Comparison of ENCODE assay signal across 8 mouse cellular contexts in genomic region chr11:98907063-98907436, GRCm38 (mm10). TPM values are rescaled to one million over a fixed set of nuclear protein-coding genes. Genes with fewer than 3 reads are reported as not detected.
DNase-seq lines count a peak whose midpoint lies in the region; ATAC-seq and TF ChIP-seq lines count a peak whose summit lies in the region.

No protein-coding gene starts in this region.

- H3K9me3 ChIP-seq in heart, embryonic 15.5 days (replicated peaks): no peaks in the 10 kb centered on the region
- H3K9me3 ChIP-seq in MEL (replicated peaks; ENCODE audit: insufficient read depth, low read length): no peaks in the 10 kb centered on the region
- no peaks in the 10 kb centered on the region for H3K9me3 ChIP-seq in hindbrain, embryonic 12.5 days (replicated peaks)
- no peaks in the 10 kb centered on the region for H3K9me3 ChIP-seq in midbrain, embryonic 11.5 days (ENCODE audit: control insufficient read depth, low read length)

- DNase-seq in heart, postnatal 36 days: no peak
- DNase-seq in MEL (ENCODE audit: low read depth, low spot score): no peak
- DNase-seq in midbrain, embryonic 11.5 days (ENCODE audit: low spot score, missing footprints): no peak
- no peak for DNase-seq in ovary, postnatal 10 days (ENCODE audit: low spot score)
- no peak for DNase-seq in natural killer cell, adult 2 months (ENCODE audit: low spot score in 2 of 2)
- DNase-seq in adrenal gland, postnatal 10 days: no peak

- peak overlapping the region; percentile 10; the same call in 1 of the 2 replicates for H3K27ac ChIP-seq in heart, embryonic 15.5 days
- H3K27ac ChIP-seq in MEL (ENCODE audit: control insufficient read depth, low read depth, low read length): peak overlapping the region; percentile 84
- H3K27ac ChIP-seq in hindbrain, embryonic 12.5 days: no peak overlapping the region
- H3K27ac ChIP-seq in midbrain, embryonic 11.5 days (ENCODE audit: low read depth, low read length): no peak overlapping the region

- intact Hi-C loops in heart, postnatal 36 days (cut with DNase I): loop anchor here (2.0 kb wide), 1 partner anchor 116 kb away; no protein-coding TSS in a partner anchor

- TF ChIP-seq POLR2A in MEL (IDR thresholded peaks at IDR 0.05; ENCODE audit: control insufficient read depth in 1 of 2, insufficient read depth in 1 of 2, low read depth in 1 of 2, low read length in 2 of 2, poor library complexity in 1 of 2): no peak

- peak in 1 of 2 experiments; percentile 45; a peak in 1 of 4 replicates for TF ChIP-seq EP300 in MEL (IDR thresholded peaks at IDR 0.05; ENCODE audit: low read depth in 1 of 2, low read length in 2 of 2)

- no peak overlapping the region for H3K9ac ChIP-seq in heart, embryonic 15.5 days
- H3K9ac ChIP-seq in MEL (ENCODE audit: control insufficient read depth, low read depth, low read length, poor library complexity, severe bottlenecking): peak overlapping the region; percentile 39
- H3K9ac ChIP-seq in hindbrain, embryonic 12.5 days: no peak overlapping the region
- no peak overlapping the region for H3K9ac ChIP-seq in midbrain, embryonic 11.5 days (ENCODE audit: low read length)

- H3K4me1 ChIP-seq in heart, embryonic 15.5 days (replicated peaks): peaks cover 59% of the 10 kb centered on the region
- peaks cover 37 to 71% of the 10 kb centered on the region in 2 experiments for H3K4me1 ChIP-seq in MEL (ENCODE audit: control insufficient read depth in 1 of 2, insufficient read depth in 2 of 2, low read length in 2 of 2)
- H3K4me1 ChIP-seq in hindbrain, embryonic 12.5 days: peaks cover 32% of the 10 kb centered on the region
- H3K4me1 ChIP-seq in midbrain, embryonic 11.5 days (ENCODE audit: control insufficient read depth, insufficient read depth, low read length): peaks cover 31% of the 10 kb centered on the region

- no peaks in the 10 kb centered on the region for H3K27me3 ChIP-seq in heart, embryonic 15.5 days
- H3K27me3 ChIP-seq in MEL (ENCODE audit: control insufficient read depth in 1 of 2, insufficient read depth in 2 of 2, low read length in 2 of 2): no peaks in the 10 kb centered on the region
- no peaks in the 10 kb centered on the region for H3K27me3 ChIP-seq in hindbrain, embryonic 12.5 days
- no peaks in the 10 kb centered on the region for H3K27me3 ChIP-seq in midbrain, embryonic 11.5 days (ENCODE audit: control insufficient read depth, insufficient read depth, low read length)

- no peak for TF ChIP-seq CTCF in MEL (IDR thresholded peaks at IDR 0.05 in 2 of 3, conservative IDR thresholded peaks at IDR 0.05 in 1 of 3; ENCODE audit: control insufficient read depth in 1 of 3, insufficient read depth in 1 of 3, low read depth in 2 of 3, low read length in 3 of 3, poor library complexity in 1 of 3, severe bottlenecking in 1 of 3)

- peaks cover 31% of the 10 kb centered on the region for H3K79me2 ChIP-seq in MEL (ENCODE audit: control insufficient read depth, insufficient read depth, low read length, poor library complexity)

- ATAC-seq in heart, embryonic 15.5 days (replicated peaks; ENCODE audit: insufficient number of reproducible peaks, insufficient read depth, low FRiP score, low read depth): no peak
- ATAC-seq in hindbrain, embryonic 12.5 days (ENCODE audit: low FRiP score): no peak; the same call in 1 of the 2 replicates
- no peak for ATAC-seq in midbrain, embryonic 11.5 days (ENCODE audit: low FRiP score)

- peaks cover 5% of the 10 kb centered on the region; the same call in 1 of the 2 replicates for H3K36me3 ChIP-seq in heart, embryonic 15.5 days
- H3K36me3 ChIP-seq in MEL (ENCODE audit: control insufficient read depth in 1 of 2, insufficient read depth in 2 of 2, low read length in 2 of 2): peaks cover 9 to 67% of the 10 kb centered on the region in 2 experiments; a peak in 3 of 4 replicates
- peaks cover 11% of the 10 kb centered on the region for H3K36me3 ChIP-seq in hindbrain, embryonic 12.5 days
- H3K36me3 ChIP-seq in midbrain, embryonic 11.5 days (ENCODE audit: control insufficient read depth, insufficient read depth, low read length): peaks cover 7% of the 10 kb centered on the region

- WGBS in heart, embryonic 15.5 days: 51% methylated on average over 5 of the region's 5 CpGs
- 56% methylated on average over 5 of the region's 5 CpGs for WGBS in hindbrain, embryonic 12.5 days
- 59% methylated on average over 5 of the region's 5 CpGs for WGBS in midbrain, embryonic 11.5 days

- peak overlapping the region; percentile 98 for H3K4me2 ChIP-seq in heart, embryonic 15.5 days
- H3K4me2 ChIP-seq in hindbrain, embryonic 12.5 days (replicated peaks): peak overlapping the region; percentile 97
- peak overlapping the region; percentile 42 for H3K4me2 ChIP-seq in midbrain, embryonic 11.5 days

- TF ChIP-seq RAD21 in MEL (IDR thresholded peaks at IDR 0.05; ENCODE audit: low read depth, low read length): no peak

- peak overlapping the region; percentile 66 for H3K4me3 ChIP-seq in heart, embryonic 15.5 days
- H3K4me3 ChIP-seq in MEL (ENCODE audit: control insufficient read depth in 1 of 2, insufficient read depth in 1 of 2, low read depth in 2 of 2, low read length in 2 of 2): peak overlapping the region; percentile 7 to 17; a peak in 3 of 4 replicates
- H3K4me3 ChIP-seq in hindbrain, embryonic 12.5 days: peak overlapping the region; percentile 20
- H3K4me3 ChIP-seq in midbrain, embryonic 11.5 days (ENCODE audit: low read depth, low read length): peak overlapping the region; percentile 14; the same call in 1 of the 2 replicates

TF ChIP-seq in MEL, 35 proteins besides CTCF, POLR2A, EP300 and RAD21:
- TF ChIP-seq MYB (IDR thresholded peaks at IDR 0.05; ENCODE audit: low read depth, low read length) (peak; percentile 58; the same call in 1 of the 2 replicates), ZNF384 (IDR thresholded peaks at IDR 0.05; ENCODE audit: low read depth, low read length) (no peak), NRF1 (IDR thresholded peaks at IDR 0.05; ENCODE audit: insufficient read depth, low read depth, low read length, poor library complexity, severe bottlenecking) (peak; percentile 73), TBP (IDR thresholded peaks at IDR 0.05; ENCODE audit: low read depth, low read length) (no peak), ZMIZ1 (IDR thresholded peaks at IDR 0.05; ENCODE audit: low read depth, low read length) (peak; percentile 34), MYC (IDR thresholded peaks at IDR 0.05; ENCODE audit: low read depth, low read length) (no peak)

RNA-seq across cellular contexts. Expression of gene Cdc6, which starts 0.6 kb away (rescaled TPM):
- polyA plus RNA-seq in heart, embryonic 15.5 days (2015; fragmentation: Nextera tagmentation; extraction: Ambion mirVana): 14.2 and 20.4 TPM in 2 replicates
- under 1 TPM; 0.14 to 0.49 TPM for total RNA-seq in heart, postnatal 36 days (2021)
- 83.4 and 104 TPM in 2 replicates for total RNA-seq in MEL (2012; rRNA removed)
- 10 to 100 TPM; 56.9 to 69.4 TPM for polyA plus RNA-seq in MEL (2012; ENCODE audit: insufficient read depth in 1 of 2, insufficient read length in 2 of 2, low read depth in 1 of 2, low replicate concordance in 2 of 2, missing spikeins in 1 of 2)
- polyA plus RNA-seq in hindbrain, embryonic 12.5 days (2016; fragmentation: Nextera tagmentation; extraction: Ambion mirVana): 19.0 and 20.2 TPM in 2 replicates
- polyA plus RNA-seq in midbrain, embryonic 11.5 days (2014; fragmentation: Nextera tagmentation; extraction: Ambion mirVana): 44.3 and 45.0 TPM in 2 replicates
- total RNA-seq in adrenal gland, postnatal 10 days (2021): 1 to 10 TPM; 3.8 to 6.5 TPM

RNA-seq across cellular contexts. Expression of gene Rara, which starts 20.6 kb away (rescaled TPM):
- polyA plus RNA-seq in heart, embryonic 15.5 days (2015; fragmentation: Nextera tagmentation; extraction: Ambion mirVana): 26.2 and 31.0 TPM in 2 replicates
- total RNA-seq in heart, postnatal 36 days (2021): 10 to 100 TPM; 10.5 to 13.6 TPM
- total RNA-seq in MEL (2012; rRNA removed): 9.8 and 12.1 TPM in 2 replicates
- 10 to 100 TPM in 1 of 2 experiments, not detected in 1; 13.7 TPM for polyA plus RNA-seq in MEL (2012; ENCODE audit: insufficient read depth in 1 of 2, insufficient read length in 2 of 2, low read depth in 1 of 2, low replicate concordance in 2 of 2, missing spikeins in 1 of 2)
- polyA plus RNA-seq in hindbrain, embryonic 12.5 days (2016; fragmentation: Nextera tagmentation; extraction: Ambion mirVana): 38.6 and 46.9 TPM in 2 replicates
- polyA plus RNA-seq in midbrain, embryonic 11.5 days (2014; fragmentation: Nextera tagmentation; extraction: Ambion mirVana): 13.2 and 14.8 TPM in 2 replicates
- total RNA-seq in adrenal gland, postnatal 10 days (2021): 10 to 100 TPM; 26.2 to 34.7 TPM

RNA-seq across cellular contexts. Expression of gene Wipf2, which starts 43.6 kb away (rescaled TPM):
- 2.2 and 2.8 TPM in 2 replicates for polyA plus RNA-seq in heart, embryonic 15.5 days (2015; fragmentation: Nextera tagmentation; extraction: Ambion mirVana)
- 10 to 100 TPM in 1 of 2 experiments, 1 to 10 TPM in 1; 8.1 to 10.2 TPM for total RNA-seq in heart, postnatal 36 days (2021)
- 2.9 and 3.2 TPM in 2 replicates for total RNA-seq in MEL (2012; rRNA removed)
- 1 to 10 TPM in 1 of 2 experiments, not detected in 1; 7.1 TPM for polyA plus RNA-seq in MEL (2012; ENCODE audit: insufficient read depth in 1 of 2, insufficient read length in 2 of 2, low read depth in 1 of 2, low replicate concordance in 2 of 2, missing spikeins in 1 of 2)
- polyA plus RNA-seq in hindbrain, embryonic 12.5 days (2016; fragmentation: Nextera tagmentation; extraction: Ambion mirVana): 4.7 and 5.0 TPM in 2 replicates
- polyA plus RNA-seq in midbrain, embryonic 11.5 days (2014; fragmentation: Nextera tagmentation; extraction: Ambion mirVana): 4.4 and 5.9 TPM in 2 replicates
- 10 to 100 TPM; 13.3 to 15.4 TPM for total RNA-seq in adrenal gland, postnatal 10 days (2021)

Comparison
In these comparisons a context has a peak if more than half of its experiments do, and no peak if none do; other contexts are left out.
1. H3K27ac ChIP-seq: peak in heart, embryonic 15.5 days (single experiment) and MEL (single experiment); none in hindbrain, embryonic 12.5 days (single experiment) and midbrain, embryonic 11.5 days (single experiment).
2. H3K4me2 ChIP-seq: peak in every context shown above with its lines; median percentile 98 in heart, embryonic 15.5 days; 97 in hindbrain, embryonic 12.5 days; 42 in midbrain, embryonic 11.5 days.
3. H3K4me3 ChIP-seq: peak in every context shown above with its lines; median percentile 66 in heart, embryonic 15.5 days; 20 in hindbrain, embryonic 12.5 days; 14 in midbrain, embryonic 11.5 days; 12 in MEL.